Mouse (Mus musculus) limb, embryonic 14.5 days (tissue): ENCODE data around the gene Iqce. TPM values are rescaled to one million over a fixed set of nuclear protein-coding genes. Genes with fewer than 3 reads are reported as not detected.
A peak's percentile ranks its signal among the peaks of the same experiment; 100 is the strongest.

Experiments
- ATAC-seq: fragments of 200-750 bp; cut with Nextera tagmentation; 2 replicates; pipeline ENCODE4 v1.8.0; 2017; ENCODE audit warnings: low read depth, moderate number of reproducible peaks, moderate TSS enrichment; ENCODE audit not compliant: low FRiP score
- DNase-seq: peaks from one replicate; pipeline ENCODE4 v3.0.0-alpha.2; 2015; ENCODE audit warnings: low spot score
- H3K27ac ChIP-seq: fragments of 300-500 bp; sonication (generic); replicated peaks from 2 replicates; pipeline ENCODE4 v1.5.1; 2014; ENCODE audit warnings: low read depth, mild to moderate bottlenecking, low read length, moderate library complexity, mixed read lengths
- H3K27me3 ChIP-seq: fragments of 300-500 bp; sonication (generic); 2 replicates; pipeline ENCODE4 v1.6.1; 2014; ENCODE audit warnings: low read length, mixed read lengths; ENCODE audit not compliant: control insufficient read depth, insufficient read depth
- H3K36me3 ChIP-seq: fragments of 300-500 bp; sonication (generic); 2 replicates; pipeline ENCODE4 v1.6.1; 2014; ENCODE audit warnings: mild to moderate bottlenecking, low read length, moderate library complexity, mixed read lengths; ENCODE audit not compliant: control insufficient read depth, insufficient read depth
- H3K4me1 ChIP-seq: fragments of 300-500 bp; sonication (generic); 2 replicates; pipeline ENCODE4 v1.6.1; 2014; ENCODE audit warnings: antibody characterized with exemption, low read length, mixed read lengths; ENCODE audit not compliant: control insufficient read depth, insufficient read depth
- H3K4me2 ChIP-seq: fragments of 300-500 bp; sonication (generic); replicated peaks from 2 replicates; pipeline ENCODE4 v1.6.1; 2014; ENCODE audit warnings: low read depth, mild to moderate bottlenecking, low read length, moderate library complexity; ENCODE audit not compliant: severe bottlenecking
- H3K4me3 ChIP-seq: fragments of 300-500 bp; sonication (generic); replicated peaks from 2 replicates; pipeline ENCODE4 v1.5.1; 2014; ENCODE audit warnings: low read length
- H3K9ac ChIP-seq: fragments of 300-500 bp; sonication (generic); 2 replicates; pipeline ENCODE4 v1.6.1; 2014; ENCODE audit warnings: mild to moderate bottlenecking, low read depth, low read length, moderate library complexity; ENCODE audit not compliant: severe bottlenecking
- H3K9me3 ChIP-seq: fragments of 300-500 bp; sonication (generic); 2 replicates; pipeline ENCODE4 v1.6.1; 2016; ENCODE audit warnings: low read length; ENCODE audit not compliant: control insufficient read depth
- POLR2A ChIP-seq: fragments of 200-500 bp; IDR thresholded peaks from 2 replicates; pipeline ENCODE4 v1.8.0; 2012; ENCODE audit warnings: inconsistent platforms, mild to moderate bottlenecking, moderate library complexity, borderline replicate concordance; ENCODE audit not compliant: insufficient read depth, insufficient read length; ENCODE audit errors: extremely low read depth
- WGBS: fragments of 180-500 bp; shearing (Covaris S2); extraction: QIAGEN DNeasy Blood & Tissue Kit; methylation state at CpG from one replicate; pipeline ENCODE4 v1.1.7; 2014; 5-methylcytosine and 5-hydroxymethylcytosine counted together
- polyA plus RNA-seq, 2 experiments: library from polyadenylated mRNA; depleted of rRNA in 1 of 2; stranded (reverse) in 1 of 2; unstranded in 1 of 2; fragments of >200 nt; fragmentation: Nextera tagmentation in 1 of 2; extraction: Ambion mirVana in 1 of 2; gene quantifications; 2 replicates each; pipeline versions ENCODE4 v1.2.1 to v1.2.3; 2012 to 2014

Gene Iqce
- polyA plus RNA-seq, 2 experiments, result 23.4 to 38.3 TPM

GRCm38 (mm10) chr5:140672115-140672514, 30.1 kb downstream of the Iqce start:
- 80% methylated on average over 6 of the region's 6 CpGs for WGBS
- DNase-seq (no peak), ATAC-seq (no peak)
- Histone ChIP-seq H3K4me3 (no peak overlapping the region), H3K4me1 (peaks cover 3% of the 10 kb centered on the region; the same call in 1 of the 2 replicates), H3K27ac (no peak overlapping the region), H3K9ac (no peak overlapping the region), H3K27me3 (no peaks in the 10 kb centered on the region), H3K9me3 (peaks cover 3% of the 10 kb centered on the region; the same call in 1 of the 2 replicates), H3K36me3 (peaks cover 56% of the 10 kb centered on the region), H3K4me2 (no peak overlapping the region)
- TF ChIP-seq POLR2A, result no peak

- 35% methylated on average over 7 of the region's 7 CpGs for WGBS
- no peak overlapping the region for H3K9ac ChIP-seq
- no peaks in the 10 kb centered on the region for H3K27me3 ChIP-seq
- TF ChIP-seq POLR2A, result no peak
- H3K4me3 ChIP-seq, result no peak overlapping the region
- no peak overlapping the region for H3K27ac ChIP-seq
- no peak overlapping the region for H3K4me2 ChIP-seq
- no peaks in the 10 kb centered on the region for H3K9me3 ChIP-seq
- DNase-seq (peak; percentile 80), ATAC-seq (peak; percentile 67; the same call in 1 of the 2 replicates)
- H3K36me3 ChIP-seq, result peaks cover 12% of the 10 kb centered on the region
- peaks cover 21% of the 10 kb centered on the region for H3K4me1 ChIP-seq
Measured at GRCm38 (mm10) chr5:140663621-140664180, 38.5 kb downstream of the Iqce start.

GRCm38 (mm10) chr5:140662741-140663592, 39.2 kb downstream of the Iqce start:
- DNase-seq (no peak), ATAC-seq (no peak)
- TF ChIP-seq POLR2A, result no peak
- Histone ChIP-seq H3K4me2 (no peak overlapping the region), H3K36me3 (peaks cover 10% of the 10 kb centered on the region; the same call in 1 of the 2 replicates), H3K9ac (0 out of 2 replicates have a peak overlapping the region, but pooled peaks have one; percentile 5), H3K27me3 (no peaks in the 10 kb centered on the region), H3K4me1 (peaks cover 21% of the 10 kb centered on the region), H3K27ac (no peak overlapping the region), H3K9me3 (no peaks in the 10 kb centered on the region), H3K4me3 (no peak overlapping the region)
- WGBS, result 70% methylated on average over 17 of the region's 17 CpGs

GRCm38 (mm10) chr5:140661875-140662643, 40.1 kb downstream of the Iqce start:
- Histone ChIP-seq H3K9me3 (no peaks in the 10 kb centered on the region), H3K27me3 (no peaks in the 10 kb centered on the region), H3K4me2 (no peak overlapping the region), H3K9ac (0 out of 2 replicates have a peak overlapping the region, but pooled peaks have one; percentile 5), H3K36me3 (peaks cover 10% of the 10 kb centered on the region; the same call in 1 of the 2 replicates), H3K4me1 (peaks cover 21% of the 10 kb centered on the region), H3K27ac (0 out of 2 replicates have a peak overlapping the region, but pooled peaks have one; percentile 13), H3K4me3 (no peak overlapping the region)
- WGBS, result 44% methylated on average over 12 of the region's 12 CpGs
- no peak for TF ChIP-seq POLR2A
- ATAC-seq (no peak), DNase-seq (no peak)

GRCm38 (mm10) chr5:140661427-140661826, 40.8 kb downstream of the Iqce start:
- no peak overlapping the region for H3K27ac ChIP-seq
- 48% methylated on average over 8 of the region's 8 CpGs for WGBS
- TF ChIP-seq POLR2A, result no peak
- no peaks in the 10 kb centered on the region for H3K27me3 ChIP-seq
- H3K36me3 ChIP-seq, result peaks cover 9% of the 10 kb centered on the region; the same call in 1 of the 2 replicates
- H3K4me3 ChIP-seq, result no peak overlapping the region
- H3K4me2 ChIP-seq, result no peak overlapping the region
- peaks cover 21% of the 10 kb centered on the region for H3K4me1 ChIP-seq
- ATAC-seq (no peak), DNase-seq (no peak)
- no peak overlapping the region for H3K9ac ChIP-seq
- no peaks in the 10 kb centered on the region for H3K9me3 ChIP-seq
